Mouse (Mus musculus): ENCODE measurements at regions not wholly inside any gene's neighbourhood (a gene's known extent, or its start where the extent isn't known, plus 50 kb on each side); places are given as distances from the start of the nearest gene placed in this dataset.

GRCm38 (mm10) chr16:63118721-63119120 lies 264.6 kb downstream of the Pros1 start:
- TF ChIP-seq ZNF384 (IDR thresholded peaks at IDR 0.05; ENCODE audit: low read depth, low read length), result no peak
- TF ChIP-seq ZC3H11A (IDR thresholded peaks at IDR 0.05; ENCODE audit: borderline replicate concordance, low read depth, low read length), result no peak
- no peak for TF ChIP-seq HCFC1 (IDR thresholded peaks at IDR 0.05; ENCODE audit: borderline replicate concordance, insufficient read depth, low read length)
- no peak for TF ChIP-seq MAFK (IDR thresholded peaks at IDR 0.05; ENCODE audit: insufficient read depth, low read depth, low read length)
